In genomic region chr19:44045847-44046246, GRCm38 (mm10) we compare ENCODE assay signal across 24 mouse cellular contexts. TPM values are rescaled to one million over a fixed set of nuclear protein-coding genes. Genes with fewer than 3 reads are reported as not detected.
"Had no signal": no experiment of that assay in that cellular context is flagged by ENCODE, and none has a peak within 500 bp of the region (broad histone marks: within the 10 kb centered on the region; RNA-seq: fewer than 3 reads in every experiment).

No protein-coding gene starts in this region.

- ATAC-seq: liver, embryonic 12.5 days had no signal

- H3K27ac ChIP-seq: kidney, postnatal 0 days; limb, embryonic 10.5 days; limb, embryonic 13.5 days; liver, embryonic 12.5 days; liver, embryonic 15.5 days; lung, embryonic 15.5 days; stomach, postnatal 0 days had no signal

- H3K4me1 ChIP-seq: limb, embryonic 10.5 days; limb, embryonic 13.5 days; liver, embryonic 15.5 days; lung, embryonic 15.5 days had no signal

- H3K4me3 ChIP-seq: limb, embryonic 10.5 days; limb, embryonic 13.5 days; liver, embryonic 12.5 days; liver, embryonic 15.5 days; lung, embryonic 15.5 days had no signal

- H3K27me3 ChIP-seq: limb, embryonic 13.5 days; liver, embryonic 12.5 days; liver, embryonic 15.5 days; lung, embryonic 15.5 days had no signal

- DNase-seq: kidney, adult 2 months; kidney, postnatal 25 days; liver; lung, adult 18-20 months; lung, postnatal 10 days; lung, postnatal 36 days; midbrain, embryonic 14.5 days; thymus, adult 2 months; thymus, postnatal 14 days had no signal

- H3K9ac ChIP-seq: limb, embryonic 13.5 days; liver, embryonic 12.5 days; liver, embryonic 15.5 days; lung, embryonic 15.5 days had no signal

- H3K9me3 ChIP-seq: limb, embryonic 10.5 days; limb, embryonic 13.5 days; liver, embryonic 12.5 days; liver, embryonic 15.5 days; lung, embryonic 15.5 days had no signal

- H3K4me2 ChIP-seq: limb, embryonic 13.5 days; liver, embryonic 12.5 days; liver, embryonic 15.5 days; lung, embryonic 15.5 days; midbrain, embryonic 11.5 days had no signal

RNA-seq across cellular contexts. Expression of gene Cyp2c23, which starts 16.8 kb away (rescaled TPM):
- total RNA-seq: layer of hippocampus, adult 8-10 months; layer of hippocampus, postnatal 25 days; megakaryocyte-erythroid progenitor cell, adult 5-6 weeks; midbrain, postnatal 0 days had no signal
- polyA plus RNA-seq: limb, embryonic 10.5 days; midbrain, embryonic 11.5 days; midbrain, embryonic 14.5 days; midbrain, postnatal 0 days; neural tube, embryonic 11.5 days; neural tube, embryonic 14.5 days; spleen, adult 2 months; thymus, adult 2 months had no signal

RNA-seq across cellular contexts. Expression of gene Cpn1, which starts 59.5 kb away (rescaled TPM):
- total RNA-seq: megakaryocyte-erythroid progenitor cell, adult 5-6 weeks had no signal
- polyA plus RNA-seq: limb, embryonic 10.5 days had no signal
